Mouse (Mus musculus) limb, embryonic 14.5 days (tissue): ENCODE data around the gene Gkn1. TPM values are rescaled to one million over a fixed set of nuclear protein-coding genes. Genes with fewer than 3 reads are reported as not detected.

Experiments
- ATAC-seq: fragments of 200-750 bp; cut with Nextera tagmentation; 2 replicates; pipeline ENCODE4 v1.8.0; 2017; ENCODE audit warnings: low read depth, moderate number of reproducible peaks, moderate TSS enrichment; ENCODE audit not compliant: low FRiP score
- DNase-seq: peaks from one replicate; pipeline ENCODE4 v3.0.0-alpha.2; 2015; ENCODE audit warnings: low spot score
- H3K27ac ChIP-seq: fragments of 300-500 bp; sonication (generic); replicated peaks from 2 replicates; pipeline ENCODE4 v1.5.1; 2014; ENCODE audit warnings: low read depth, mild to moderate bottlenecking, low read length, moderate library complexity, mixed read lengths
- H3K27me3 ChIP-seq: fragments of 300-500 bp; sonication (generic); 2 replicates; pipeline ENCODE4 v1.6.1; 2014; ENCODE audit warnings: low read length, mixed read lengths; ENCODE audit not compliant: control insufficient read depth, insufficient read depth
- H3K36me3 ChIP-seq: fragments of 300-500 bp; sonication (generic); 2 replicates; pipeline ENCODE4 v1.6.1; 2014; ENCODE audit warnings: mild to moderate bottlenecking, low read length, moderate library complexity, mixed read lengths; ENCODE audit not compliant: control insufficient read depth, insufficient read depth
- H3K4me1 ChIP-seq: fragments of 300-500 bp; sonication (generic); 2 replicates; pipeline ENCODE4 v1.6.1; 2014; ENCODE audit warnings: antibody characterized with exemption, low read length, mixed read lengths; ENCODE audit not compliant: control insufficient read depth, insufficient read depth
- H3K4me2 ChIP-seq: fragments of 300-500 bp; sonication (generic); replicated peaks from 2 replicates; pipeline ENCODE4 v1.6.1; 2014; ENCODE audit warnings: low read depth, mild to moderate bottlenecking, low read length, moderate library complexity; ENCODE audit not compliant: severe bottlenecking
- H3K4me3 ChIP-seq: fragments of 300-500 bp; sonication (generic); replicated peaks from 2 replicates; pipeline ENCODE4 v1.5.1; 2014; ENCODE audit warnings: low read length
- H3K9ac ChIP-seq: fragments of 300-500 bp; sonication (generic); 2 replicates; pipeline ENCODE4 v1.6.1; 2014; ENCODE audit warnings: mild to moderate bottlenecking, low read depth, low read length, moderate library complexity; ENCODE audit not compliant: severe bottlenecking
- H3K9me3 ChIP-seq: fragments of 300-500 bp; sonication (generic); 2 replicates; pipeline ENCODE4 v1.6.1; 2016; ENCODE audit warnings: low read length; ENCODE audit not compliant: control insufficient read depth
- POLR2A ChIP-seq: fragments of 200-500 bp; IDR thresholded peaks from 2 replicates; pipeline ENCODE4 v1.8.0; 2012; ENCODE audit warnings: inconsistent platforms, mild to moderate bottlenecking, moderate library complexity, borderline replicate concordance; ENCODE audit not compliant: insufficient read depth, insufficient read length; ENCODE audit errors: extremely low read depth
- WGBS: fragments of 180-500 bp; shearing (Covaris S2); extraction: QIAGEN DNeasy Blood & Tissue Kit; methylation state at CpG from one replicate; pipeline ENCODE4 v1.1.7; 2014; 5-methylcytosine and 5-hydroxymethylcytosine counted together
- polyA plus RNA-seq, 2 experiments: library from polyadenylated mRNA; depleted of rRNA in 1 of 2; stranded (reverse) in 1 of 2; unstranded in 1 of 2; fragments of >200 nt; fragmentation: Nextera tagmentation in 1 of 2; extraction: Ambion mirVana in 1 of 2; gene quantifications; 2 replicates each; pipeline versions ENCODE4 v1.2.1 to v1.2.3; 2012 to 2014

The Gkn1 gene
- polyA plus RNA-seq, 2 experiments: 0.15 TPM; not detected in 1

- no peak overlapping the region for H3K27ac ChIP-seq
- H3K4me2 ChIP-seq: no peak overlapping the region
- DNase-seq: no peak
- H3K4me3 ChIP-seq: no peak overlapping the region
- no peaks in the 10 kb centered on the region; the same call in 1 of the 2 replicates for H3K36me3 ChIP-seq
- no peak for ATAC-seq
- no peaks in the 10 kb centered on the region for H3K9me3 ChIP-seq
- no peaks in the 10 kb centered on the region for H3K4me1 ChIP-seq
- H3K27me3 ChIP-seq: no peaks in the 10 kb centered on the region
- WGBS: 85% methylated on average over 2 of the region's 2 CpGs
- no peak for TF ChIP-seq POLR2A
- H3K9ac ChIP-seq: no peak overlapping the region
Observed at GRCm38 (mm10) chr6:87323381-87323780, 27.4 kb downstream of the Gkn1 start.

GRCm38 (mm10) chr6:87318651-87319050, 32.1 kb downstream of the Gkn1 start:
- ATAC-seq: no peak
- Histone ChIP-seq H3K4me2 (no peak overlapping the region), H3K27ac (no peak overlapping the region), H3K27me3 (no peaks in the 10 kb centered on the region), H3K9ac (no peak overlapping the region), H3K36me3 (peaks cover 3% of the 10 kb centered on the region; the same call in 1 of the 2 replicates), H3K9me3 (no peaks in the 10 kb centered on the region), H3K4me1 (peaks cover 4% of the 10 kb centered on the region; the same call in 1 of the 2 replicates), H3K4me3 (no peak overlapping the region)
- no peak for DNase-seq
- TF ChIP-seq POLR2A: no peak
- 86% methylated on average over 7 of the region's 7 CpGs for WGBS

GRCm38 (mm10) chr6:87316966-87317365, 33.8 kb downstream of the Gkn1 start:
- peaks cover 7% of the 10 kb centered on the region; the same call in 1 of the 2 replicates for H3K4me1 ChIP-seq
- WGBS: 85% methylated on average over 8 of the region's 8 CpGs
- no peak overlapping the region for H3K27ac ChIP-seq
- H3K36me3 ChIP-seq: peaks cover 10% of the 10 kb centered on the region
- DNase-seq: peak; percentile 43
- no peak overlapping the region for H3K4me2 ChIP-seq
- no peak overlapping the region for H3K4me3 ChIP-seq
- H3K9ac ChIP-seq: no peak overlapping the region
- TF ChIP-seq POLR2A: no peak
- H3K27me3 ChIP-seq: no peaks in the 10 kb centered on the region
- H3K9me3 ChIP-seq: no peaks in the 10 kb centered on the region
- no peak for ATAC-seq

GRCm38 (mm10) chr6:87312761-87313160, 38.0 kb downstream of the Gkn1 start:
- no peaks in the 10 kb centered on the region for H3K9me3 ChIP-seq
- H3K4me2 ChIP-seq: no peak overlapping the region
- no peak for DNase-seq
- TF ChIP-seq POLR2A: no peak
- ATAC-seq: no peak
- no peak overlapping the region for H3K4me3 ChIP-seq
- peaks cover 49% of the 10 kb centered on the region for H3K36me3 ChIP-seq
- no peak overlapping the region for H3K27ac ChIP-seq
- H3K9ac ChIP-seq: no peak overlapping the region
- no peaks in the 10 kb centered on the region for H3K27me3 ChIP-seq
- WGBS: 75% methylated on average over 4 of the region's 4 CpGs
- peaks cover 7% of the 10 kb centered on the region; the same call in 1 of the 2 replicates for H3K4me1 ChIP-seq

- no peak overlapping the region for H3K27ac ChIP-seq
- H3K36me3 ChIP-seq: peaks cover 42% of the 10 kb centered on the region
- WGBS: 83% methylated on average over 8 of the region's 8 CpGs
Observed at GRCm38 (mm10) chr6:87304486-87304885, 46.3 kb downstream of the Gkn1 start.

GRCm38 (mm10) chr6:87302746-87303145, 48.0 kb downstream of the Gkn1 start:
- Histone ChIP-seq H3K4me3 (no peak overlapping the region), H3K36me3 (peaks cover 25% of the 10 kb centered on the region), H3K9me3 (no peaks in the 10 kb centered on the region), H3K4me2 (peak overlapping the region; percentile 6; the same call in 1 of the 2 replicates), H3K4me1 (peaks cover 41% of the 10 kb centered on the region), H3K27me3 (no peaks in the 10 kb centered on the region), H3K27ac (peak overlapping the region; percentile 50), H3K9ac (no peak overlapping the region)
- TF ChIP-seq POLR2A: no peak
- no peak for ATAC-seq
- WGBS: 26% methylated on average over 5 of the region's 5 CpGs
- peak; percentile 51 for DNase-seq

More at GRCm38 (mm10) chr6:87304486-87304885, 46.3 kb downstream of the Gkn1 start:
- Histone ChIP-seq H3K27me3 (no peaks in the 10 kb centered on the region), H3K4me1 (peaks cover 38% of the 10 kb centered on the region), H3K4me2 (no peak overlapping the region), H3K4me3 (no peak overlapping the region), H3K9me3 (no peaks in the 10 kb centered on the region), H3K9ac (no peak overlapping the region)
- DNase-seq (no peak), ATAC-seq (no peak)
- no peak for TF ChIP-seq POLR2A
